Mouse (Mus musculus): ENCODE data around the gene Hps4.

DNA sequence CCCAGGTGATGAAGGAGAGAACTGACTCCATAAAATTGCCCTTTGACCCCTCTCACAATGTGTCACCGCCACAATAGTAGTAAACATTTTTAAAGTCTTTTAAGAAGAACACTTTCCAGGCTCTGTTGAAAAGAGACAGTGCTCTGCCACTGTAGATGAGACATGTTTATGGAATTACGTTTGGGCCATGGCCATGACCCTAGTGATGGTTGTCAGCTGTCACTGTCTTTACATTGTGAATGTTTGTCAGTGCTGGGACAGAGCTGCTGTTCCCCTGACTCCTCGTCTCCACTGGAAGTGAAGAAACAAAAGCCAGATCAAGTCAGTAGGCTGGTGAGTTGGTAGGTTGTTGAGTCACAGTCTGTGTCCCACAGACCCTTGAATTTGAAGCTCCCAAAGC, 59.6 kb downstream of the Hps4 start:
- TF ChIP-seq POLR2A (IDR thresholded peaks at IDR 0.05; ENCODE audit: low read depth, low read length) (no peak), CTCF (IDR thresholded peaks at IDR 0.05; ENCODE audit: extremely low read depth, insufficient read depth, insufficient read length, insufficient replicate concordance) (no peak)

Measured in spleen, adult 2 months (tissue).